Mouse (Mus musculus) CD8-positive naive resting alpha-beta T cell, adult 57 days (primary cell): ENCODE measurements around the gene Acan. TPM values are rescaled to one million over a fixed set of nuclear protein-coding genes. Genes with fewer than 3 reads are reported as not detected.

Source experiments
- total RNA-seq: library from RNA; stranded (reverse); gene quantifications from one replicate; pipeline ENCODE4 v1.2.4, GENCODE M21; 2023

Acan gene
- not detected for total RNA-seq

DNA sequence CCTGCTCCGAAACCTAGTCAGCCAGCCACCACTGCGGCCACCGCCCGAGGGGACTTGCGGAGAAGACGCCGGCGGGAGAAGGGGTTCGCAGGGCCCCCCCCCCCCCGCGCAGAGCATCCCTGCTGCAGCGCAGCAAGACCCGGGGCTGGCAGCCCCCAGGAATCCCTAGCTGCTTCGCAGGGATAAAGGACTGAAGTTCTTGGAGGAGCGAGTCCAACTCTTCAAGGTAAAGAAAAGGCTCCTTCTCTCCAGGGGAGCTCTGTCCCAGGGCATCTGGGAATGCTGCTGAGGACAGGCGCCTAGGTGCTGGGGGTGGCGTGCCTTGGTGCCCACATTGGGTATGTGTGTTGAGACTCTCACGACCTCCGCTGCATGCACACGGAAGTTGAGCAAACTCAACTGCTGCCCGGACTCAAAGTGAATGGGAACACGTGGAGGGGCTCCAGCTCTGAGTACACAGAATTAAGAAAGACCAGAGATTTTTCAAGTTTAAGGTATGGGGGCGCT is at the start of gene Acan:
Acan (plus strand) TSS at position 101 of the 507 bp plus-strand sequence.

DNA sequence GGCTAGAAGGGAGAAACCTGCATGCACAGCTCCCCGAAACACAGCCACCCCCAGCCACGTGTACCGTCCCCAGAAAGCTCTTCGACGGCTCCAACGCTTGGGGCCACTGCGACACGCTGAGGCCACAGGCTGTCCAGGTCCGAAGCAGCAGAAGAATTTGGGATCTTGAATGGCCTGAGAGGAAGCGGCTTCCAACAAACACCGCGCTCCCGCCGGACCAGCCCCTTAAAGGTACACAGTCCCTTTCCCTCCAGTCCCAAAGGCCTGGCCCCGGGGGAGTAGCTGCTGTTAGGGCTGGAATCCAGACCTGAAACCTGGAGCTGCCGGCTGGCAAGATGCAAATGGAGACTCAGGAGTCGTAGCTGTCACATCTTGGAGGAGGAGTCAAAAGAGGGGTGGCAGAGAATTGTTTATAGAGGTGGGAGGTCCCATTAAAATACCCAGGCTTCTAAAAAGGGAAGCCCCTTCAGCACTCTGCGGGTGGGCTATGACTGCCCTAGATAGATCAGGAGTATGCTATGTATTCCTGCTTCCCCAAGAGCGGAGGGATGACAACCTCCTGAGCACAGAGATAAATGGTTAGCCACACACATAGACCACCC is 77.7 kb downstream of the Acan start, which contains the start of gene Hapln3:
Hapln3 (minus strand) TSS at position 176 of the 602 bp plus-strand sequence.

DNA sequence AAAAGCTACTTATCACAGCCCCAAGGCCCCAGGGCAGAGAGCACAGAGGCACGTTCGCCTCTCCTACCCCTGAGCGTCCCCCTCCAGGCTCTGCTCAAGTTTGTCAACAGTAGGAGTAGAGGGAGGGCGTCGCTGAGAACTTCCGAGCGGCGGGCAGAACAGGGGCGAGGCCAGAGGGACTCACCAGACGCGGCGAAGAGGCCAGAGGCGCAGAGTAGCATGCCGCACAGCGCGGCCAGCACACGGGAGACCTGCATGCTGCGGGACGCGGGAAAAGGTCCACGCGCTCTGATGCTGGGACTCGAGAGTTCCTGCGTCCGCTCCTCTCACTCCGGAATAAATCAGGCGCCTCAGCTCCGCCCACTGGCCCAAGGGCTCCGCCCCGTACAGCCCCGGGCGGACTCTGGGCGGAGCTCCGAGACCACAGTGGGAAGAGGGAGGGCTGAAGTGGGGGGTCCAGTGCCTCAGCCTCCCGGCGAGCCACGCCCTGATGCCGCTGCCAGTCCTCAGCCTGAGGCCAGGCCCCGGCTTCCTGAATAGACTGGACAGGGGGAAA is 95.5 kb downstream of the Acan start, which contains the start of gene Mfge8:
Mfge8 (minus strand) TSS at position 350 of the 556 bp plus-strand sequence.

Other genes starting within 250 kb of the Acan start
- 17.5 TPM for gene Det1, start 206.2 kb upstream of the Acan start, total RNA-seq
- gene Aen, start 157.6 kb upstream of the Acan start, total RNA-seq, result 29.3 TPM
- 14.1 TPM for gene Isg20, start 140.1 kb upstream of the Acan start, total RNA-seq
- gene Hapln3, start 77.5 kb downstream of the Acan start, total RNA-seq, result not detected
- 23.7 TPM for gene Mfge8, start 95.6 kb downstream of the Acan start, total RNA-seq
- gene Abhd2, start 219.7 kb downstream of the Acan start, total RNA-seq, result 90.3 TPM